Mouse (Mus musculus) brain, embryonic 14.5 days (tissue): ENCODE measurements at regions not wholly inside any gene's neighbourhood (a gene's known extent, or its start where the extent isn't known, plus 50 kb on each side); places are given as distances from the start of the nearest gene placed in this dataset.

Experiments
- CTCF ChIP-seq: fragments of 200-500 bp; IDR thresholded peaks from 2 replicates; pipeline ENCODE4 v1.5.1; 2012; ENCODE audit warnings: inconsistent platforms, mild to moderate bottlenecking, moderate library complexity, borderline replicate concordance; ENCODE audit not compliant: insufficient read depth, insufficient read length; ENCODE audit errors: extremely low read depth
- POLR2A ChIP-seq: fragments of 200-500 bp; IDR thresholded peaks from 2 replicates; pipeline ENCODE4 v1.6.1; 2012; ENCODE audit warnings: mild to moderate bottlenecking, inconsistent platforms, borderline replicate concordance; ENCODE audit not compliant: poor library complexity, insufficient read depth, insufficient read length, severe bottlenecking; ENCODE audit errors: extremely low read depth

DNA sequence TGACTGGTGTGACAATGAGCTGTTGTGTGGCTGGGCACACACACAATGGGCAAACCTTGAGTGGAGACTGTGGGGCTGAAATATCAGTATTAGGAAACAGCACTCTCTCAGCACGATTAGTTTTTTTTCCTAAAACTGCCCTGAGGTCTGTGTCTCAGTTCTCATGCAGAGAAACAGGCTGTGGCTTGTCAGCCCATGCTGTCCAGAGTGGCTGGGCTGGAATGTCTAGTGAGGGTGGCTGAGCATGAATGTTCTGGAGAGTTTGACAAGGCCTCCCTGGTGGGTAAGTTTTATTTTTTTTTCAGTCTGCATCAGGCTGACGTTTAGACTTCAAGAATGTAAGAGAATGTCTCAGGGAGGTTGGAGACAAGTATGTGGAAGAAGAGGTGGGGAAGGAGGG lies 226.0 kb downstream of the Hhipl2 start:
- no peak for TF ChIP-seq POLR2A
- TF ChIP-seq CTCF = no peak
